Mouse (Mus musculus) adrenal gland (tissue): ENCODE measurements around the gene Hoxb5.

Experiments used
- intact Hi-C: fragments of 180-260 bp; cut with DNase I; formaldehyde crosslinking; loops from one replicate; pipeline ENCODE4 v1.15.1; 2025

Gene Hoxb5

DNA sequence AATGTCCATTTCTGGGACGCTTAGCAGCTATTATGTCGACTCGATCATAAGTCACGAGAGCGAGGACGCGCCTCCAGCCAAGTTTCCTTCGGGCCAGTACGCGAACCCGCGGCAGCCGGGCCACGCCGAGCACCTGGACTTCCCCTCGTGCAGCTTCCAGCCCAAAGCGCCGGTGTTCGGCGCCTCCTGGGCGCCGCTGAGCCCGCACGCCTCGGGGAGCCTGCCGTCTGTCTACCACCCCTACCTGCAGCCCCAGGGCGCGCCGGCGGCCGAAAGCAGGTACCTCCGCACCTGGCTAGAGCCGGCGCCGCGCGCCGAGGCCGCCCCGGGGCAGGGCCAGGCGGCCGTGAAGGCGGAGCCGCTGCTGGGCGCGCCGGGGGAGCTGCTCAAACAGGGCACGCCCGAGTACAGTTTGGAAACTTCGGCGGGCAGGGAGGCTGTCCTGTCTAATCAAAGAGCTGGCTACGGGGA lies 31.6 kb upstream of the Hoxb5 start:
- intact Hi-C loops: no loop called here

DNA sequence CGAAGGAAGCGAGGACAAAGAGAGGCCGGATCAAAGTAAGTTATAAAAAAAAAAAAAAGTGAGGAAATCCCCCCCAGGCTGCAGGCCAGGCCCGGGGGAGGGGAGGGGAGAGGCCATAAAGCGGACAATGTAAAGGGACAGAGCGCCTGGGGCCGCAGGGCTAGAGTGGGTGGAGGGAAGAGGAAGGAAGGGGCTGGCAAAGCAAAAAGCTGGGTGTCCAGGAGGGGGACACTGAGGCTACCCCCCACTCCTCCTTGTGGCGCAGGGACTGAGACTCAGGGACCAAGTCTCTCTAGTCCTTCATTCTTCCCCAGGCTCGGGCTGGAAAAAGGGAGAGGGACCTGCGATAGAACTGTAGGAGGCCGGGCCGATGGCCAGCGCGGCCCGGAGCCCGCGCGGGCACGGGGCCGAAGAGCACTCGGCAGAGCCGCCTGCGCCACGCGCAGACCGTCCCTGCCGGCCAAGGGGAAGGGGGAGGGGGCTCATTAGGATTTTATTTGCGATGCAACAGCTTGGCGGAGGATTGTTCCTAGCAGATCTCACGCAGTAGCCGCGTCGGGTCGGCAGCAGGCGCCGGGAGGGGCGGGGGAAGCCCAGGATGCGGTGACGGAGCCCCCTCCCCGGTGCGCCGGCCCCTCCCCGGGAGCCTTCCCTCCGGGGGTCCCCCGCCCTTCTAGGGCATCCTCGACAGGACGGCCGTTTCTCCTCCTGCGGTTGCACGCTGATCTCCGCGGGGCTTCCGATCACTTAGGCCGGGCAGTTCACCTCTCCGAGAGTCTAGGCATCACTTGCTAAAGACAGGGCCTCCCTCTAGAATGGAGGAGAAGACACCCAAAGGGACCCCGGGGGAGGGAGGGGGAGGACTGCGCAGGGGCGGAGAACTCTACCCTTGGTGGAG lies 30.9 kb upstream of the Hoxb5 start:
- intact Hi-C loops: no loop called here

- intact Hi-C loops: no loop called here
These were observed 28.7 kb upstream of the Hoxb5 start for GRCm38 (mm10) chr11:96274428-96274827.

GRCm38 (mm10) chr11:96275896-96276295 lies 27.2 kb upstream of the Hoxb5 start:
- intact Hi-C loops: loop anchor here (5.0 kb wide), 1 partner anchor 276 kb away; no protein-coding TSS in a partner anchor

DNA sequence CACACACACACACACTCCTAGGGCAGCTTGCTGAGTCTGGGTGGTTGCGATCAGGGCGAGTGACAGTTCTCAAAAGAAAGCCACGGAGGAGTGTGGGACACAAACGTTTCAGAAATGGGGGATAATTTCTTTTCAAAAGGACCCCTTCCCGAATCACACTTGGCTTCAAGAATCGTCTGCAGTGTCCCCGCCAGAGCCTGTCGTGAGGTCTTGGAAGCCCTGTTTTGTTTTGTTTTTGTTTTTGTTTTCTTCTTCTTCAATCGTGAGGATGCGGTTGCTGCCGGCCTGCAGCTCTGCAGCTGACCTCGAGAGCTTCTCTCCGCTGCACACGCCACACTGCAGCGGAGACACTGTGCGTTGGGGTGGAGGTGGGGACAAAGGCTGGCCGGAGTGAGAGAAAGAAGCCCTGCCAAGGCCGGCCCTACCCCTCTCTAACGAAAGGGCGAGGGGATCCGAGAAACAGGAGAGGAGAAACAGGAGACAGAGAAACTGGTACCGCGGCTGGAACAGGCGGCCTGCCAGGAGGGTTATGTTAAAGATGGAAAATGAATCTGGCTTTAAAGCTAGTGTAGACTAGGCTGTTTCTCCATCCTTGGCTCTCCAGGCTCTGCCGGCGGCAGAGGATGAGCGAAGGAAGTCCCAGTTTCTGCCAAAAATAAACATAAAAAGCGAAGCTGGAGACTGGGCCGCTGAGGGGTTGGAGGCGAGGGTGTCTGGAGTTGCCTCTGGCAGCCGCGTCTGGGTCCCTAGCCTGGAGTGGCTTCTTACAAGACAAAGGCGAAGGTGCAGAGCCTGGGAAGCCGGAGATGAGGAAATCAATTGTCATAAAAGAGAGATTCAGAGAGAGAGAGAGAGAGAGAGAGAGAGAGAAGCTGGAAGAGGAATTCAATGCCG lies 25.7 kb upstream of the Hoxb5 start:
- intact Hi-C loops: loop anchor here (2.0 to 5.0 kb wide), 3 partner anchors 17 to 343 kb away; no protein-coding TSS in a partner anchor

- intact Hi-C loops: loop anchor here (2.0 to 5.0 kb wide), 3 partner anchors 16 to 342 kb away; no protein-coding TSS in a partner anchor
These were observed 24.8 kb upstream of the Hoxb5 start for GRCm38 (mm10) chr11:96278324-96278723.

DNA sequence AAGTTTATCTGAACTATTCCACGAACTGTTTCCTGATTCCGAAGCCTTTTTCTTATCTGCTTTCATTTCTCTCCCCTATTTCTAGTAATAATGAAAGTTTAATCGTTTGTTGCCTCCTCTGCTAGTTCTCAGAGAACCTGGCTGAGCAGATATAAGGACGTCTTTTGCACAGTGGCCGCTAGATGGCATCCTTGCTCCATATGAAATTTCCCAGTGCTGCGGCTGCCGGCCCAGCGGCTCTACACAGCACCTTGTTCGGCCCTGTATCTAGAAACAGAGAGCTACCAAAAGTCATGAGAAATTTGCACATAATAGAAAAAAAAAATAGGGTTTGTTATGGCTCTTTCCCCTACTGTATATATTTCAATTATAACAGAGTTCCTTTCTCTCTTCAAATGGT lies 24.4 kb upstream of the Hoxb5 start:
- intact Hi-C loops: loop anchor here (2.0 to 5.0 kb wide), 3 partner anchors 16 to 342 kb away; no protein-coding TSS in a partner anchor

- intact Hi-C loops: loop anchor here (2.0 to 5.0 kb wide), 4 partner anchors 15 to 341 kb away; partner anchors contain the start of gene Hoxb2
These were observed 23.5 kb upstream of the Hoxb5 start for GRCm38 (mm10) chr11:96279421-96280233.

GRCm38 (mm10) chr11:96280399-96281378 lies 22.4 kb upstream of the Hoxb5 start:
- intact Hi-C loops: loop anchor here (5.0 kb wide), 1 partner anchor 72 kb away; the partner anchor contains the start of gene Hoxb2

DNA sequence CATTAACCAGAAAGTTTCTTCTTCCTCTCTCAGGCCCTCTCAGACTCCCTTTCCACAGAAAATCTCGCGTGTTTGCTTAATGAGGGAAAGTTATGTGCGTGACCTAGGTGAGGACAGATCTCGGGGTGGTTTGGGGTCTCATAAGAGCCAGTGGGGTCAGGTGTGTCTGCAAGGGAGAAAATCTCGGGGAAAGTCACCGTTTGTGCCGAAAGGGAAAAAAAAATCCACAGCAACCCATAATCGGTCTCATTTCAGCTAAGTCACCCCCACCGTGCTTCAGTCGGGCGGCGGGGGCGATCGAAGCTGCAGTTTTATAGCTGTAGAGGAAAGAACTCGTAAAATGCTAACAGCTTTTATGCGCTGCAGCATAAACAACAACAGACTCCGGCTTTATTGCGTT lies 21.7 kb upstream of the Hoxb5 start:
- intact Hi-C loops: loop anchor here (5.0 kb wide), 1 partner anchor 71 kb away; the partner anchor contains the start of gene Hoxb2

GRCm38 (mm10) chr11:96281855-96282570 lies 21.1 kb upstream of the Hoxb5 start, which contains the start of gene Hoxb8:
TSS of gene Hoxb8 (plus strand) at chr11:96281905.
- intact Hi-C loops: loop anchor here (5.0 kb wide), 1 partner anchor 70 kb away; the partner anchor contains the start of gene Hoxb2

- intact Hi-C loops: loop anchor here (5.0 kb wide), 1 partner anchor 69 kb away; the partner anchor contains the start of gene Hoxb2
These were observed 20.2 kb upstream of the Hoxb5 start for GRCm38 (mm10) chr11:96282795-96283430.

DNA sequence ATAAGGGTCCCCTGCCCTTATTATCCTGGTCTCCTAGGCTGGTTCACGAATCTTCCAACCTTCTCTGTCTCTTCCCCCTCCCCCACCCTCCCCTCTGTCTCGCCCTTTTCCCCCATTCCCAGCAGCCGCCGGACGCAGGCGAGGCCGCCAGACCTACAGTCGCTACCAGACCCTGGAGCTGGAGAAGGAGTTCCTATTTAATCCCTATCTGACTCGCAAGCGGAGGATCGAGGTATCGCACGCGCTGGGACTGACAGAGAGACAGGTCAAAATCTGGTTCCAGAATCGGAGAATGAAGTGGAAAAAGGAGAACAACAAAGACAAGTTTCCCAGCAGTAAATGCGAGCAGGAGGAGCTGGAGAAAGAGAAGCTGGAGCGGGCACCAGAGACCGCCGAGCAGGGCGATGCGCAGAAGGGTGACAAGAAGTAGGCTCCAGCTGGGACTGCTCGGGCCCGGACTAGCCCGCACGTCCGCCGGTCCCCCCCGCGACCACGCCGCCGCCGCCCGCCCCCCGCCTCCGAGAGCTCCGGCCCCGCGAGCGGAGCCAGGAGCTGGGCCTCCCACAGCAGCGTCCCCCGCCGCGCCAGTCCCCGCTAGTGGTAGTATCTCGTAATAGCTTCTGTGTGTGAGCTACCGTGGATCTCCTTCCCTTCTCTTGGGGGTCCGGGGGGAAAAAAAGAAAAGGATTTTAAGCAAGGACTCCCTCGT lies 18.9 kb upstream of the Hoxb5 start:
- intact Hi-C loops: loop anchor here (5.0 kb wide), 1 partner anchor 68 kb away; the partner anchor contains the start of gene Hoxb2

DNA sequence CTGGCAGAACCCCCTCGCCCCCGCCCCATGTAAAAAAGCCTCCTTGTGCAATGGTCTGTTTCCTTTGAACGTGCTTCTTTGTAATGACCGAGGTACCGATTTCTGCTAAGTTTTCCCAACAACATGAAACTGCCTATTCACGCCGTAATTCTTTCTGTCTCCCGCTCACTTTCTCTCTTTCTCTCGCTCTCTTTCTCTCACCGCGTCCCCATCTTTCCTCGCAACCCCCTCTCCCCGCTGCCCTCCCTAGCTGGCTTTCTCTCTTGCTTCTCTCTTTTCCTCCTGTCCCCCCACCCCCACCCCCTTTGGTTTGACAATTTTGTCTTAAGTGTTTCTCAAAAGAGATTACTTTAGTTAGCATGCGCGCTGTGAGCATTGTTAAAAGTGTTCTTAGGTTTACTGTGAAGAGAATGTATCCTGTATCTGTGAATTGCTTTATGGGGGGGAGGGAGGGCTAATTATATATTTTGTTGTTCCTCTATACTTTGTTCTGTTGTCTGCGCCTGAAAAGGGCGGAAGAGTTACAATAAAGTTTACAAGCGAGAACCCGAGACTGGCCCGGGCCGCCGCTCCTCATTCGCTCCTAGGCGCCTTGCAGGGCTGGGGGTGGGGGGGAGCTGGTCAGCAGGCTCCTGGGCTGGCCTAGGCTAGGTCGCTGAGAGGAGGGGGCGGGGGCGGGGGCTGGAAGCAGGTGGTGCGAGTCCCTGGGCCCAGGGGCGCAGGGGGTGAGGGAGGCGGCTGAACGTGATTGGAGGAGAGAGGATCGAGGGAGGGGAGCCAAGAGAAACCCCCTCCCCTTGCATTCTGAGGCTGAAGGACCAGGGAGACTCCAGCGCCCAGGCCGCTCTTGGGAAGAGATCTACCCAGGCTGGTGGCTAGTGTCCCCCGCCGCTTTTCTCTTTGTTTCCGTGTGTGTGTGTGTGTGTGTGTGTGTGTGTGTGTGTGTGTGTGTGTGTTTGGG lies 18.1 kb upstream of the Hoxb5 start:
- intact Hi-C loops: loop anchor here (5.0 kb wide), 1 partner anchor 67 kb away; the partner anchor contains the start of gene Hoxb2

DNA sequence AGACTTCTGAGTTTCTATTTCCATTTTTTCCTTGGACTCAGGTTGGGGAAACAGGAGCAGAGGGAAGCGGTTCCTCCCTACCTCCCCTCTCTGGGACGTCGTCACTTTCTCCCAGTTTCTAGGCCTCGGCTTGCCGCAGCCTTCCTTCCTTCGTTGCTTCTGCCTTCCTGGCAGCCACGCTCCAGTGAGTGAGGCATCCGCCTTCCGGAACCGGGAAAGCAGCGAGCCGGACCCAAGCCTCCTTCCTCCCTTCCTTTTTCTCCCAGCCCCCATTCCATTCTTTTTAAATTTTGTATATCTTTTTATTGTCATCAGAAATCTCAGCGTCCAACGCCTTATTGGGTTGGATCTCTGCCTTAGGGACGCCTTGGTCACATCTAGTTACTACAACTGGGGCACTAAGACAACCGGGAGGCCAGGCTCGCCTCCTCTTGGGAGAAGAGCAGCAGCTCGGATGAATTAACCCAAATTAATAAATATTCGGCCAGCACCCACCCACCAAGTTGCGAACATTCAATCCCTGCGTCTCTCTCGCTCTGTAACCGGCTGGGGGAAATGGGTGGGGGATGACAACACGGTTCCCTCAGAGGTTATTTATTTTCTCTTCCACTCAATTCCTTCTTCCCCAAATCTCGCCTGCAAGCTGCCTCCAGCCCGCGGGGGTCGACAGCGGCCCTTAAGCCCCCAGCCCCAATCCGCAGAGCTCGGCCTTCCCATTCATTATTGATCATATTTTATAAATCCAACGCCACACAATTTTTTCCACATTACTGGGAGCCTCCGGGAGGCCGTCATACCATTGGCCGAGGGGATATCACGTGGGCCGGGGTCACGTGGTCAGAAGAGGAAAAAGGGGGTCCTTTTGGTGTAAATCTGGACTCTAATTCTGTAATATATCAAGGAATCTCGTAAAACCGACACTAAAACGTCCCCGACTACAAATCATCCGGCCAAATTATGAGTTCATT lies 17.1 kb upstream of the Hoxb5 start, which contains the start of gene Hoxb7:
Hoxb7 (plus strand) TSS at position 853 of the 968 bp plus-strand sequence.
- intact Hi-C loops: no loop called here
